Mouse (Mus musculus) hindbrain, postnatal 0 days (tissue): Measurements from ENCODE around the gene Zdhhc3. TPM values are rescaled to one million over a fixed set of nuclear protein-coding genes. Genes with fewer than 3 reads are reported as not detected.

Experiments
- ATAC-seq: fragments of 200-750 bp; cut with Nextera tagmentation; 2 replicates; pipeline ENCODE4 v1.8.0; 2017; ENCODE audit warnings: mild to moderate bottlenecking, moderate TSS enrichment, moderate library complexity
- DNase-seq: peaks from one replicate; pipeline ENCODE4 v3.0.0-alpha.2; 2015; ENCODE audit warnings: low spot score
- H3K27ac ChIP-seq: fragments of 300-500 bp; sonication (generic); 2 replicates; pipeline ENCODE4 v1.5.1; 2014; ENCODE audit warnings: mild to moderate bottlenecking
- H3K27me3 ChIP-seq: fragments of 300-500 bp; sonication (generic); 2 replicates; pipeline ENCODE4 v1.6.1; 2014; ENCODE audit warnings: low read length, mixed read lengths; ENCODE audit not compliant: insufficient read depth
- H3K36me3 ChIP-seq: fragments of 300-500 bp; sonication (generic); 2 replicates; pipeline ENCODE4 v1.6.1; 2014; ENCODE audit warnings: low read length, mixed read lengths; ENCODE audit not compliant: insufficient read depth
- H3K4me1 ChIP-seq: fragments of 300-500 bp; sonication (generic); 2 replicates; pipeline ENCODE4 v1.6.1; 2014; ENCODE audit warnings: antibody characterized with exemption, low read length, mixed read lengths; ENCODE audit not compliant: insufficient read depth
- H3K4me2 ChIP-seq: fragments of 300-500 bp; sonication (generic); 2 replicates; pipeline ENCODE4 v1.6.1; 2014; ENCODE audit warnings: low read depth, mild to moderate bottlenecking, low read length, moderate library complexity, mixed read lengths
- H3K4me3 ChIP-seq: fragments of 300-500 bp; sonication (generic); 2 replicates; pipeline ENCODE4 v1.5.1; 2014; ENCODE audit warnings: low read length
- H3K9ac ChIP-seq: fragments of 300-500 bp; sonication (generic); replicated peaks from 2 replicates; pipeline ENCODE4 v1.6.1; 2014; ENCODE audit warnings: mild to moderate bottlenecking, low read length, moderate library complexity, mixed read lengths
- H3K9me3 ChIP-seq: fragments of 300-500 bp; sonication (generic); 2 replicates; pipeline ENCODE4 v1.6.1; 2016; ENCODE audit warnings: low read length, mixed read lengths
- CTCF ChIP-seq: IDR thresholded peaks from 2 replicates; pipeline ENCODE4 v1.5.1; 2016; ENCODE audit warnings: antibody characterized with exemption, control low read depth, low read depth
- WGBS: fragments of 180-500 bp; shearing (Covaris S2); extraction: QIAGEN DNeasy Blood & Tissue Kit; methylation state at CpG from one replicate; pipeline ENCODE4 v1.1.7; 2014; 5-methylcytosine and 5-hydroxymethylcytosine counted together
- polyA plus RNA-seq: library from polyadenylated mRNA; unstranded; fragments of >200 nt; fragmentation: Nextera tagmentation; extraction: Ambion mirVana; gene quantifications from 2 replicates; pipeline ENCODE4 v1.2.1, GENCODE M21; 2015
- total RNA-seq: library from RNA; depleted of rRNA; stranded (reverse); fragments of >200 nt; gene quantifications from 2 replicates; pipeline ENCODE4 v1.2.3, GENCODE M21; 2014; rRNA removed

Zdhhc3 gene
- total RNA-seq: 82.9 and 91.6 TPM in 2 replicates
- 81.8 and 83.4 TPM in 2 replicates for polyA plus RNA-seq

DNA sequence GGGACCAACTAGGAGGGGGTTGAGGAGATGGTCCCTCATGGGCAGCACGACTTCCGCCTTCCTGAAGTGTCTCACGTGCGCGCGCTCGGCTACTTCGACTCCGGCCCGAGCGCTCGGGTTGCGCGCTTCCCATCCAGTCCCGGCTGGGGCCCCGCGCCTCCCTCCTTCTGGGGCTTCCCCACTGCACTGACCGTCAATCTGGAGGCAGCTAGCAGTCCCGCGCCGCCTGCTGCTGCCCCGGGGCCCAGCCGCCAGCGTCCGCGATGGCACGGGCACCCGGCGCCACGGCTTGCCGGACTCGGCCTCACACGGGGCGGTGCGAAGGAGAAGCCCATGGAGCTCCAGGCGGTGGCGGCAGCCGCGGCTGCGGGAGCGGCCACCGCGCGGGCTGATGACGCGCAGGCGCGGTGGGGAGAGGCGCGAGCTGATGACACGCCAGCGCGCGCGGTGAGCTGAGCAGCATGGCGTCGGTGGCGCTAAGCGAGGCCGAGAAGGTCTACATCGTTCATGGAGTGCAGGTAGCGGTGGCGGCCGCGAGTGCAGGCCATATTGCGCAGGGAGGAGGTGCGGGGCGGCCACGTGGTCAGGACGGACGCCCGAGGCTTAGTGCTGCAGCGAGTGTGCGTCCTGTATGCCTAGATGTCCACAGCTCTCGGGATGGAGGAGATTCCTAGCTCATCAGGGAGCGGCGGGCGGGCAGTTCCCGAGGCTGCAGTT is at the start of gene Zdhhc3, which contains the start of gene Exosc7:
Gene Zdhhc3 (minus strand): TSS at position 401 of the 717 bp plus-strand sequence.
Gene Exosc7 (plus strand): TSS at position 411 of the 717 bp plus-strand sequence.
- Histone ChIP-seq H3K4me1 (peaks cover 15% of the 10 kb centered on the region), H3K27me3 (no peaks in the 10 kb centered on the region), H3K9me3 (no peaks in the 10 kb centered on the region), H3K4me2 (peak within 1 kb of the TSS; percentile 84), H3K36me3 (no peaks in the 10 kb centered on the region), H3K9ac (peak within 1 kb of the TSS; percentile 85), H3K27ac (peak within 1 kb of the TSS; percentile 92), H3K4me3 (peak within 1 kb of the TSS; percentile 77)
- TF ChIP-seq CTCF: peak; percentile 11; the same call in 1 of the 2 replicates
- DNase-seq (peak; percentile 96), ATAC-seq (peak; percentile 96)
- WGBS: under 1% methylated on average over 79 of the region's 79 CpGs

DNA sequence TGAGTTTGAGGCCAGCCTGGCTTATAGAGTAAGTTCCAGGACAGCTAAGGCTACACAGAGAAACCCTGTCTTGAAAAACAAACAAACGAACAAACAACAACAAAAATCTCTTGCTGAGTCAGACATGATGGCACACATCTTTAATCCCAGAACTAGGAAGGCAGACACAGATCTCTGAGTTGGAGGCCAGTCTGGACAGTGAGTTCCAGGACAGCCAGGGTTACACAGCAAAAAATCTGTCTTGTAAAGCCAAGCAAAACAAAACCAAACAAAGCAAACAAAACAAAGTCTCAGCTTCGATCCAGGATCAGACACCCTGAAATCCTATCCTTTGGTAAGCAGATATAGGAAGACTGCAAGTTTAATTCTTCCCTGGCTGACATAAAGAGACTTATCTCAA is 48.8 kb upstream of the Zdhhc3 start:
- H3K4me1 ChIP-seq: no peaks in the 10 kb centered on the region
- H3K27me3 ChIP-seq: no peaks in the 10 kb centered on the region
- no peak for TF ChIP-seq CTCF
- 83% methylated on average over 2 of the region's 2 CpGs for WGBS
- H3K4me2 ChIP-seq: no peak overlapping the region
- no peak overlapping the region for H3K4me3 ChIP-seq
- no peaks in the 10 kb centered on the region for H3K36me3 ChIP-seq
- H3K27ac ChIP-seq: no peak overlapping the region
- no peaks in the 10 kb centered on the region for H3K9me3 ChIP-seq
- no peak for DNase-seq
- H3K9ac ChIP-seq: no peak overlapping the region
- no peak for ATAC-seq

- Histone ChIP-seq H3K4me2 (no peak overlapping the region), H3K36me3 (no peaks in the 10 kb centered on the region), H3K4me3 (no peak overlapping the region), H3K27ac (no peak overlapping the region), H3K27me3 (no peaks in the 10 kb centered on the region), H3K9ac (no peak overlapping the region), H3K4me1 (no peaks in the 10 kb centered on the region), H3K9me3 (no peaks in the 10 kb centered on the region)
- WGBS: 58% methylated on average over 7 of the region's 7 CpGs
- peak; percentile 55; the same call in 1 of the 2 replicates for ATAC-seq
- peak; percentile 91 for TF ChIP-seq CTCF
- DNase-seq: peak; percentile 84
Measured at GRCm38 (mm10) chr9:123159330-123159729, 46.3 kb upstream of the Zdhhc3 start.

DNA sequence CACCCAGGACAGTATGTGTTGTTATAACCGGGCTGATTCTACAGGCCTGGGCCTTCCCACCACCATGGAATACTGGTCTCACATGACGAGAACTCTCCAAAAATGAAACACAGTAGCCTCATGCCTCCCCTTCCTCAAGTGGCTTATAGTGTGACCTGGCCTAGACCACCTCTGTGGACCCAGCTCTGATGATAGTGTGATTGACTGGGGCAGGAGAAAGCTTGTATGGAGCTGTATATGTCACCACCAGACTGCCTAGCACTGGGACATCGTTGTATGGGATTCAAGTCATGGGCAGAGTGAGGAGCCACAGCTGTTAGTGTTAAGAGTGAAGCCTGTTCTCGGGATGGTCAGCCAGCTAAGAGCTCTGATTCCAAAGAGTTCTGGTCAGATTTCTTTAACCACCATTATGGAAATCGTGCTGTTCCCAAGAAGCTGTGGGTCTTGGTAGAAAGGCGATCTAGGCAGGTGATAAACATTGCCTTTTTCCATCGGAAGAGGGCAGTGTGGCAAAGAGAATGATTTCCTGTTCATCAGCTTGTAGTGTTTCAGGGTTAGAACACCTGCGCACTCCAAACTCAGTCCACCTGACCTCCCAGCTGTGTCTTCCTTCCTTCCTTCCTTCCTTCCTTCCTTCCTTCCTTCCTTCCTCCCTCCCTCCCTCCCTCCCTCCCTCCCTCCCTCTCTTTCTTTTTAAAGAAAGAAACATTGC is 45.3 kb upstream of the Zdhhc3 start:
- Histone ChIP-seq H3K27me3 (no peaks in the 10 kb centered on the region), H3K4me1 (no peaks in the 10 kb centered on the region), H3K4me3 (no peak overlapping the region), H3K4me2 (no peak overlapping the region), H3K9ac (no peak overlapping the region), H3K36me3 (no peaks in the 10 kb centered on the region), H3K27ac (no peak overlapping the region), H3K9me3 (no peaks in the 10 kb centered on the region)
- DNase-seq (peak; percentile 65), ATAC-seq (no peak)
- TF ChIP-seq CTCF: peak; percentile 75
- WGBS: 61% methylated on average over 8 of the region's 8 CpGs

- no peak for TF ChIP-seq CTCF
- no peaks in the 10 kb centered on the region for H3K4me1 ChIP-seq
- no peak for ATAC-seq
- H3K27ac ChIP-seq: no peak overlapping the region
- no peaks in the 10 kb centered on the region for H3K9me3 ChIP-seq
- no peaks in the 10 kb centered on the region for H3K27me3 ChIP-seq
- H3K4me3 ChIP-seq: no peak overlapping the region
- peak; percentile 6 for DNase-seq
- H3K9ac ChIP-seq: no peak overlapping the region
- no peaks in the 10 kb centered on the region for H3K36me3 ChIP-seq
- H3K4me2 ChIP-seq: no peak overlapping the region
Measured at GRCm38 (mm10) chr9:123157699-123158098, 44.7 kb upstream of the Zdhhc3 start.

GRCm38 (mm10) chr9:123156910-123157361 is 43.9 kb upstream of the Zdhhc3 start:
- peak; percentile 75 for ATAC-seq
- no peaks in the 10 kb centered on the region for H3K27me3 ChIP-seq
- TF ChIP-seq CTCF: no peak
- no peaks in the 10 kb centered on the region for H3K36me3 ChIP-seq
- H3K4me1 ChIP-seq: no peaks in the 10 kb centered on the region
- H3K4me2 ChIP-seq: peak overlapping the region; percentile 34
- peak; percentile 28 for DNase-seq
- H3K27ac ChIP-seq: no peak overlapping the region
- no peak overlapping the region for H3K9ac ChIP-seq
- peak overlapping the region; percentile 8; the same call in 1 of the 2 replicates for H3K4me3 ChIP-seq
- 34% methylated on average over 30 of the region's 30 CpGs for WGBS
- H3K9me3 ChIP-seq: no peaks in the 10 kb centered on the region
